Mouse (Mus musculus): ENCODE results near the gene Gpr135. TPM values are rescaled to one million over a fixed set of nuclear protein-coding genes. Genes with fewer than 3 reads are reported as not detected.
"Not testable (repeated sequence)": the region's sequence is repeated elsewhere in the genome, so short reads cannot be mapped to it uniquely, and the experiment has no call there.

Gene Gpr135
- polyA plus RNA-seq, 1 experiment from 2014 or later, result 0.97 TPM

GRCm38 (mm10) chr12:72050821-72051220 lies 20.1 kb downstream of the Gpr135 start:
- Histone ChIP-seq H3K27me3 (no peaks in the 10 kb centered on the region; the same call in 1 of the 2 replicates), H3K4me3 (no peak overlapping the region), H3K9me3 (0 out of 2 replicates have a peak, but pooled peaks cover 5% of the 10 kb centered on the region), H3K36me3 (no peaks in the 10 kb centered on the region), H3K4me1 (no peaks in the 10 kb centered on the region), H3K4me2 (no peak overlapping the region), H3K27ac (no peak overlapping the region), H3K9ac (no peak overlapping the region)
- no peak for ATAC-seq (ENCODE audit: insufficient number of reproducible peaks, insufficient read depth, low FRiP score, low TSS enrichment, low read depth)
- 85% methylated on average over 4 of the region's 4 CpGs for WGBS

- not testable (repeated sequence) for H3K4me3 ChIP-seq; H3K36me3 ChIP-seq; ATAC-seq (ENCODE audit: insufficient number of reproducible peaks, insufficient read depth, low FRiP score, low TSS enrichment, low read depth); H3K27ac ChIP-seq; H3K9me3 ChIP-seq; H3K27me3 ChIP-seq; H3K9ac ChIP-seq; H3K4me2 ChIP-seq; H3K4me1 ChIP-seq
- 87% methylated on average over 5 of the region's 5 CpGs for WGBS
Observed at GRCm38 (mm10) chr12:72050156-72050555, 20.8 kb downstream of the Gpr135 start.

GRCm38 (mm10) chr12:72047513-72047912 lies 23.4 kb downstream of the Gpr135 start:
- 4% methylated on average over 2 of the region's 2 CpGs for WGBS

GRCm38 (mm10) chr12:72041238-72041637 lies 29.7 kb downstream of the Gpr135 start:
- Histone ChIP-seq H3K27ac (no peak overlapping the region), H3K27me3 (no peaks in the 10 kb centered on the region), H3K4me2 (no peak overlapping the region), H3K9ac (no peak overlapping the region), H3K36me3 (no peaks in the 10 kb centered on the region), H3K4me1 (no peaks in the 10 kb centered on the region), H3K9me3 (no peaks in the 10 kb centered on the region), H3K4me3 (no peak overlapping the region)
- ATAC-seq (ENCODE audit: insufficient number of reproducible peaks, insufficient read depth, low FRiP score, low TSS enrichment, low read depth), result no peak
- WGBS, result 89% methylated on average over 3 of the region's 3 CpGs

More at GRCm38 (mm10) chr12:72047513-72047912, 23.4 kb downstream of the Gpr135 start:
- no peaks in the 10 kb centered on the region for H3K4me1 ChIP-seq
- H3K4me3 ChIP-seq, result no peak overlapping the region
- H3K27me3 ChIP-seq, result no peaks in the 10 kb centered on the region; the same call in 1 of the 2 replicates
- ATAC-seq (ENCODE audit: insufficient number of reproducible peaks, insufficient read depth, low FRiP score, low TSS enrichment, low read depth), result no peak
- no peaks in the 10 kb centered on the region for H3K36me3 ChIP-seq
- H3K27ac ChIP-seq, result no peak overlapping the region
- H3K9ac ChIP-seq, result no peak overlapping the region
- no peak overlapping the region for H3K4me2 ChIP-seq
- 0 out of 2 replicates have a peak, but pooled peaks cover 5% of the 10 kb centered on the region for H3K9me3 ChIP-seq

- no peaks in the 10 kb centered on the region for H3K9me3 ChIP-seq
- no peak for ATAC-seq (ENCODE audit: insufficient number of reproducible peaks, insufficient read depth, low FRiP score, low TSS enrichment, low read depth)
- H3K4me3 ChIP-seq, result no peak overlapping the region
- H3K36me3 ChIP-seq, result no peaks in the 10 kb centered on the region
- 68% methylated on average over 8 of the region's 8 CpGs for WGBS
- H3K4me1 ChIP-seq, result no peaks in the 10 kb centered on the region
- no peak overlapping the region for H3K4me2 ChIP-seq
- no peak overlapping the region for H3K27ac ChIP-seq
- H3K9ac ChIP-seq, result no peak overlapping the region
- no peaks in the 10 kb centered on the region for H3K27me3 ChIP-seq
Observed at GRCm38 (mm10) chr12:72039501-72039900, 31.4 kb downstream of the Gpr135 start.

DNA sequence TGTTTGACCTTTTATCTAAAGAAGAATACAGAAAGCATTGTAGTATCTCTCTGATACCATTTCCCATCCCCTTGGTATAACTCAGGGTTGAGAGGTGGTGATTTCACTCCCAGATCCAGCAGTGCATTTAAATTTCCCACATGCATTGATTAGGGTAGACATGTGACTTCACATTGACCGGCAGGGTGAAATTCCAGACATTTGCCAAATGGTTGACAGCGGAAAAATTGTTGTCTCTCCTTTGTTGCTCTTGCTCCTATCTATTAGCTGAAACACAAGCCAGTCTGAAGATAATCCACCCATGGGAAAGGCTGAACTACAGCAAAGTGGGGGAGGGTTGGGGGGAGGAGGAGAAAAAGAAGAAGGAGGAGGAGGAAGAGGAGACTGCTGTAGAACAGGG lies 32.1 kb downstream of the Gpr135 start:
- WGBS, result 53% methylated on average over 2 of the region's 2 CpGs
- H3K9me3 ChIP-seq, result no peaks in the 10 kb centered on the region
- ATAC-seq (ENCODE audit: insufficient number of reproducible peaks, insufficient read depth, low FRiP score, low TSS enrichment, low read depth), result no peak

DNA sequence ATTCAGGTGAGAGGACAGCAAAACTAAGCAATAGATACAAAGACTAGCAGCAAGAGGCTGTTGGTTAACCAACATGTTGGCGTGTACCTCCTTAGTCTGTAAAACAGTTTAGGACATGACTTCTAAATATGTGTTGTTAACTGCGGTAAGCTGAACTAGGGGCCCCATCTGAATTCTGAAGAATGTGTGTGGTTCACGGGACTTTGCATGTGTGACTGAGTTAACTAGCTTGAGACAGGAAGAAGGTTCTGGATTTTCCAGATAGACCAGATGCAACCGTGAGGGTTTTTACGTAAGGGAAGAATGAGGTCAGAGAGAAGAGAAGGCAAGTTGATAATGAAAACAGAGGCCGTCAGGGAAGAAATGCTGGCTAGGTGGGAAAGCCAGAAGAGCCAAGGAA lies 33.9 kb downstream of the Gpr135 start:
- 78% methylated on average over 6 of the region's 6 CpGs for WGBS
- Histone ChIP-seq H3K9ac (no peak overlapping the region), H3K9me3 (no peaks in the 10 kb centered on the region), H3K4me2 (no peak overlapping the region), H3K4me1 (no peaks in the 10 kb centered on the region), H3K27me3 (no peaks in the 10 kb centered on the region), H3K4me3 (no peak overlapping the region), H3K36me3 (no peaks in the 10 kb centered on the region), H3K27ac (no peak overlapping the region)
- ATAC-seq (ENCODE audit: insufficient number of reproducible peaks, insufficient read depth, low FRiP score, low TSS enrichment, low read depth), result no peak

More for the DNA sequence above, 32.1 kb downstream of the Gpr135 start:
- Histone ChIP-seq H3K4me2 (no peak overlapping the region), H3K4me1 (no peaks in the 10 kb centered on the region), H3K4me3 (no peak overlapping the region), H3K9ac (no peak overlapping the region), H3K27ac (no peak overlapping the region), H3K27me3 (no peaks in the 10 kb centered on the region), H3K36me3 (no peaks in the 10 kb centered on the region)

DNA sequence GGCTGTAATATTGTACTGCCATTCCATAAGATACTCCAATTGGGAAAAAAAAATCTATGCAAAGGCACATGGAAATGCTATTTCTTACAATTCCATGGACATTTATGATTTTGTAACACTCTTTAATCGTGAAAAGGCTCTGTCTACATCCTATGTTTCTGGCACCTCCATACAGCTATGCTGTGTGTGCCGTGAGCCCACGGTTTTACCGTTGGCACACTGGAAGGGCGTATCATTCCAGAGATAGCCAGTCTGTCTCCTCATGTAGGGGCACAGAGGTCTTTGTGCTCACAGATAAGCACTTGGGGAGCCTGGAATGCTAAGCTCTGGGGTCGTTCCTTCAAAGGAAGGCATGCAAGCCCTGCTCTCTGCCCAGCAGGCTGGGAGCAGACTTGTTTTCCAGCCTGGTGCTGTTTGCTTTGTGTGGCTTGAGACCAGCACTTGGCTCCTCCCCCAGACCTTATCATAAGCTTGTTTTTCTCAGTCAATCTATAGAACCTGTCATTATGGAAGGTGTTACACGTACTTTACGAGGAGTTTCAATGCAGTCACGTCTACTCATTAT lies 34.7 kb downstream of the Gpr135 start:
- Histone ChIP-seq H3K9me3 (no peaks in the 10 kb centered on the region), H3K4me3 (no peak overlapping the region), H3K36me3 (no peaks in the 10 kb centered on the region), H3K4me1 (no peaks in the 10 kb centered on the region), H3K9ac (no peak overlapping the region), H3K4me2 (no peak overlapping the region), H3K27ac (no peak overlapping the region), H3K27me3 (no peaks in the 10 kb centered on the region)
- ATAC-seq (ENCODE audit: insufficient number of reproducible peaks, insufficient read depth, low FRiP score, low TSS enrichment, low read depth), result no peak
- WGBS, result 70% methylated on average over 9 of the region's 9 CpGs

DNA sequence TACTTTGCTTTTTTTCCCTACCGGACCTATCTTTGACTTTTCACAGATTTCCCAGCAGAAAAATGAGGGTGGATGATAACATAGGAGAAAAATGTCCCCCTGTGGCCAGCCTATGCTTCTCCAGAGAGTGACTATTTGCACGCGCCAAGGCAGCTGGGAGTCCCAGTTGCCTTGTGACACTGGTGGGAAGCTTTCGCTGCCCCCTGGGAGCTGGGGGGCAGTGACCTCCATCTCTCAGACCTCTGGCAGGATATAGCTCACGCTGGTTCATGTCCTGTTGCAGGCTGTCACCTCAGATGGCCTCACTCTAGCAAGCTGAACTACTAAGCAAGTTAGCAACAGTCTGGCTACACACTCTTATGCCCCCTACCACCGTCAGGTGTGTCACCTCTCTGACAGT lies 39.1 kb downstream of the Gpr135 start:
- Histone ChIP-seq H3K36me3 (no peaks in the 10 kb centered on the region), H3K4me1 (no peaks in the 10 kb centered on the region), H3K9ac (no peak overlapping the region), H3K4me2 (no peak overlapping the region), H3K27ac (no peak overlapping the region), H3K4me3 (no peak overlapping the region), H3K9me3 (no peaks in the 10 kb centered on the region), H3K27me3 (no peaks in the 10 kb centered on the region)
- WGBS, result 85% methylated on average over 6 of the region's 6 CpGs
- no peak for ATAC-seq (ENCODE audit: insufficient number of reproducible peaks, insufficient read depth, low FRiP score, low TSS enrichment, low read depth)

DNA sequence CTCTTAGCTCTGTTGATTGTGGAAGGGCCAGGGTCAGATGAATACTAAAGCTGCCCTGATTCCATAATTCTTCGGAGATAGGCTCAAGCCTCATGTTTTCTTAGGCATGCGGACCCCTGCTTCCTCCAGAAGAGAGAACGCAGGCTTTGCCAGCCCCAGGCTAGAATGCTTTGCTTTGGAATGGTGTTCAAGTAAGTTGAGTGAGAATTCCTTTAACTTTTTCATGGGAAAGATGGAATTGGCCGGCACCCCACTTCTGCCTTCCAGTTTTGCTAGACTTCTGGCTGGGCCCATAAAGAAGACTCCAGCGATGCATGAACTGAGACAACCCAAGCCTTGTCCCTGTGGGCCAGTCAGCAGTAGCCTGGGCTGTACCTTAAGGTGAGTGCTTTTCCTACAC lies 39.8 kb downstream of the Gpr135 start:
- Histone ChIP-seq H3K36me3 (no peaks in the 10 kb centered on the region), H3K4me2 (no peak overlapping the region), H3K4me3 (no peak overlapping the region), H3K27ac (no peak overlapping the region), H3K4me1 (no peaks in the 10 kb centered on the region), H3K9me3 (no peaks in the 10 kb centered on the region), H3K9ac (no peak overlapping the region), H3K27me3 (no peaks in the 10 kb centered on the region)
- no peak for ATAC-seq (ENCODE audit: insufficient number of reproducible peaks, insufficient read depth, low FRiP score, low TSS enrichment, low read depth)
- 75% methylated on average over 5 of the region's 5 CpGs for WGBS

GRCm38 (mm10) chr12:72025275-72025795 lies 45.6 kb downstream of the Gpr135 start:
- Histone ChIP-seq H3K4me1 (0 out of 2 replicates have a peak, but pooled peaks cover 1% of the 10 kb centered on the region), H3K4me2 (no peak overlapping the region), H3K27ac (no peak overlapping the region), H3K36me3 (no peaks in the 10 kb centered on the region), H3K9ac (no peak overlapping the region), H3K4me3 (no peak overlapping the region), H3K9me3 (no peaks in the 10 kb centered on the region), H3K27me3 (no peaks in the 10 kb centered on the region)
- no peak for ATAC-seq (ENCODE audit: insufficient number of reproducible peaks, insufficient read depth, low FRiP score, low TSS enrichment, low read depth)
- 56% methylated on average over 6 of the region's 6 CpGs for WGBS

GRCm38 (mm10) chr12:72023572-72023971 lies 47.4 kb downstream of the Gpr135 start:
- Histone ChIP-seq H3K9ac (no peak overlapping the region), H3K4me1 (peaks cover 5% of the 10 kb centered on the region; the same call in 1 of the 2 replicates), H3K9me3 (no peaks in the 10 kb centered on the region), H3K36me3 (no peaks in the 10 kb centered on the region), H3K4me3 (no peak overlapping the region), H3K27ac (no peak overlapping the region), H3K4me2 (no peak overlapping the region), H3K27me3 (no peaks in the 10 kb centered on the region)
- no peak for ATAC-seq (ENCODE audit: insufficient number of reproducible peaks, insufficient read depth, low FRiP score, low TSS enrichment, low read depth)
- 95% methylated on average over 5 of the region's 5 CpGs for WGBS
